Mouse (Mus musculus) lung, postnatal 14 days (tissue): ENCODE measurements around the gene Gm43720.
A peak's percentile ranks its signal among the peaks of the same experiment; 100 is the strongest.
"Not testable (repeated sequence)": the region's sequence is repeated elsewhere in the genome, so short reads cannot be mapped to it uniquely, and the experiment has no call there.

Source experiments
- DNase-seq: peaks from one replicate; pipeline ENCODE4 v3.0.0; 2021

Gene Gm43720

GRCm38 (mm10) chr5:138260834-138261233, 18.9 kb downstream of the Gm43720 start:
- DNase-seq, result no peak

- no peak for DNase-seq
Measured at GRCm38 (mm10) chr5:138260051-138260450, 19.7 kb downstream of the Gm43720 start.

GRCm38 (mm10) chr5:138258993-138259392, 20.8 kb downstream of the Gm43720 start:
- no peak for DNase-seq

GRCm38 (mm10) chr5:138258542-138258941, 21.2 kb downstream of the Gm43720 start:
- DNase-seq, result no peak

- DNase-seq, result no peak
Measured at GRCm38 (mm10) chr5:138258078-138258477, 21.7 kb downstream of the Gm43720 start.

- DNase-seq, result no peak
Measured at GRCm38 (mm10) chr5:138257585-138257978, 22.2 kb downstream of the Gm43720 start.

- DNase-seq, result no peak
Measured at GRCm38 (mm10) chr5:138256966-138257584, 22.7 kb downstream of the Gm43720 start.

- no peak for DNase-seq
Measured at GRCm38 (mm10) chr5:138256094-138256467, 23.7 kb downstream of the Gm43720 start.

GRCm38 (mm10) chr5:138255353-138256093, 24.2 kb downstream of the Gm43720 start, which contains the start of gene Lamtor4:
Lamtor4 (plus strand) TSS chr5:138255482.
- DNase-seq, result peak; percentile 92

- DNase-seq, result no peak
Measured at GRCm38 (mm10) chr5:138253061-138253460, 26.7 kb downstream of the Gm43720 start.

- DNase-seq, result no peak
Measured at GRCm38 (mm10) chr5:138251144-138251543, 28.6 kb downstream of the Gm43720 start.

GRCm38 (mm10) chr5:138241511-138241910, 38.2 kb downstream of the Gm43720 start:
- DNase-seq, result peak; percentile 11

GRCm38 (mm10) chr5:138234224-138234623, 45.5 kb downstream of the Gm43720 start:
- DNase-seq, result no peak

- no peak for DNase-seq
Measured at GRCm38 (mm10) chr5:138233778-138234177, 46.0 kb downstream of the Gm43720 start.

GRCm38 (mm10) chr5:138229511-138229910, 50.2 kb downstream of the Gm43720 start:
- no peak for DNase-seq

GRCm38 (mm10) chr5:138228026-138228425, 51.7 kb downstream of the Gm43720 start:
- peak; percentile 35 for DNase-seq

GRCm38 (mm10) chr5:138227367-138227766, 52.4 kb downstream of the Gm43720 start:
- DNase-seq, result no peak

- no peak for DNase-seq
Measured at GRCm38 (mm10) chr5:138226491-138226890, 53.3 kb downstream of the Gm43720 start.

GRCm38 (mm10) chr5:138225700-138226099, 54.1 kb downstream of the Gm43720 start, which contains the start of gene Nxpe5:
Nxpe5 (plus strand) TSS chr5:138225898.
- DNase-seq, result no peak

- no peak for DNase-seq
Measured at GRCm38 (mm10) chr5:138223287-138223686, 56.5 kb downstream of the Gm43720 start.

GRCm38 (mm10) chr5:138222111-138222510, 57.6 kb downstream of the Gm43720 start:
- peak; percentile 91 for DNase-seq

GRCm38 (mm10) chr5:138219864-138220263, 59.9 kb downstream of the Gm43720 start:
- DNase-seq, result no peak

GRCm38 (mm10) chr5:138216632-138217031, 63.1 kb downstream of the Gm43720 start:
- not testable (repeated sequence) for DNase-seq
